Mouse (Mus musculus) MEL-GATA-1-ER (cell line): ENCODE data around the gene Wiz.
A peak's percentile ranks its signal among the peaks of the same experiment; 100 is the strongest.

Source experiments
- DNase-seq: peaks from one replicate; pipeline ENCODE4 v3.0.0-alpha.2; 2012; ENCODE audit warnings: low read depth; ENCODE audit errors: extremely low read depth

The Wiz gene

GRCm38 (mm10) chr17:32349851-32350381 lies 39.3 kb downstream of the Wiz start:
- no peak for DNase-seq

DNA sequence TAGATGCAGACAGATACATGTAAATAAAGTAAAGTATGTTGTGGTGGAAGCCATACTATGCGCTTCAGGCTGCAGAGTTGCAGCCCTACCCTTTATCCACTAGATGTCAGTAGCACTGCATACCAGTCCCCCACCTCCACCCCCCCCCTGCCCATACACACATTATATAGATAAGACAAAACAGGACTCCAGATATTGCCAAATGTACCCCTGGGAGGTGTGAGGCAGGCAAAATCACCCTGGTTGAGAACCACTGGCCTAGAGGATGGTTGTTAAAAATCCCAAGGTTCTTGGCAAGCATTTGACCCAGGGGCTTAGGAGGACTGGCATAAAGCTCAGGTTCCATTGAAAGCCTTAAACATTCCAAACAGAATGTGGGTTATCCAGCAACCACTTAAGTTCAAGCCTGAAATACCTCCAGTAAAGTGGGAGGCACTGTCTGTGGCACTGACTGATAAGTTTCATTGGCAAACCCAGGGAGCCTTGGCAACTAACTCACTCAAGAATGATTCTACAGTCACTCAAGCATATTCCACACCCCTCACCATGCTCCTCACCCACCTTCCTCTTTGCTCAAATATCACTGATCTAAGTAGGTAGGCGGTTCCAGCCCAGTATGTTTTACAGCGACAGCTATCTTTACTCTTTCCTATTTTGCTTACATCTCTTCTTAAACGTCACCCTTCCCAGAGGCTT lies 40.1 kb downstream of the Wiz start:
- peak; percentile 60 for DNase-seq

GRCm38 (mm10) chr17:32348406-32348805 lies 40.8 kb downstream of the Wiz start:
- DNase-seq, result no peak

DNA sequence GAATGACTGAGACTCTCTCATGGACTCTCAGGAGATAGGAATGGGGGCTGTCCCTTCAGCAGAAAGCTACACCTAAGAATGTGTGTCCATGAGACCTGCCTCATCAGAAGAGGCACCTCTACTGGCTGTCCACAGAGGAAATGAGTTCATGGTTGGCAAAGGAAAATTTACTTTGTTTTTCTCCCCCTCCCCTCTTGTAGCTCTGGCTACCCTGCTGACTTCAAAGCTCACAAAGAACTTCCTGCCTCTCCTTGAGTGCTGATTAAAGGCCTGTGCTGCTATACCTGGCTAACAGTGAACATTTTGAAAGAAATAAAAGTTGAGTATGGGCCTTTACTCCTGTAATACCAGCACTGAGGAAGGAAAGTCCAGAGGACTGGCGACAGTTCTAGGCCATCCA lies 48.1 kb downstream of the Wiz start:
- no peak for DNase-seq

GRCm38 (mm10) chr17:32340110-32340509 lies 49.1 kb downstream of the Wiz start:
- DNase-seq, result no peak

DNA sequence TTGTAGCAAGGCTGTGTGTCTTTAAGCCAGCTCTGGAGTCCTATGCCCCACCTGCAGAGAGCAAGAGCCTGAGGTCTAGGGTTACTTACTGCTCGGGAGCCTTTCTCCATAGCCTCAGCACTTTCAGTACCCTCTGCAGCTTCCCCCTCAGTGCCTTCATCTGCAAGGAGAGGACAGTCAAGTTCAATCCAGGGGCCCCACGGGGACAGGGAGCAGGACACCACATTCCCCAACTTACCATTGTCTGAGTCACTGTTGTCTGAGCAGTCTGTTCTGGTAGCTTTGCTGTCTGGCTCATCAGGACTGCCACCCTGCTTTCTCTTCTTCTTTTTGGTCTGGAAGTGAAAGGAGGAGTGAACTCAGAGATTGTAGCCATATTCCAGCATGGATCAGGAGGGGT lies 53.4 kb downstream of the Wiz start:
- DNase-seq, result no peak

- no peak for DNase-seq
Observed at GRCm38 (mm10) chr17:32334921-32335320, 54.3 kb downstream of the Wiz start.

GRCm38 (mm10) chr17:32333675-32334303 lies 55.5 kb downstream of the Wiz start:
- DNase-seq, result no peak

DNA sequence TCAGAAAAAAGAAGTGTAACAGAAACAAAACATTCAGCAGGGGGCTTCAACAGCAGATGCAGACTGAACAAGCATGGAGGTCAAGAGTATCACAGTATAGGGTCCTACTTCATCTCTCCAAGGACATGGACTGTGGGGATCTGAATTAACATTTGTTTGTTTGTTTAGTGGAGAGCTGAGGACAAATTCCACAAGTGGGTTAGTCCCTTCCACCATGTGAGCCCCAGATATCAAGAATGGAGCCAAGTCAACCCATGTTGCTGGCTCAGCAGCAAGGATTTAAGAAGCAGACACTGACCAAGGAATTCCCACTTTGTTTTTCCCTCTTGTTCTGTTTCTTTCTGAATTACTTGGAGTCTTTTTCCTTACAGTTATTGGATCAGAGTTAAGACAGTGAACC lies 61.7 kb downstream of the Wiz start:
- no peak for DNase-seq

- no peak for DNase-seq
Observed at GRCm38 (mm10) chr17:32322809-32323208, 66.4 kb downstream of the Wiz start.

DNA sequence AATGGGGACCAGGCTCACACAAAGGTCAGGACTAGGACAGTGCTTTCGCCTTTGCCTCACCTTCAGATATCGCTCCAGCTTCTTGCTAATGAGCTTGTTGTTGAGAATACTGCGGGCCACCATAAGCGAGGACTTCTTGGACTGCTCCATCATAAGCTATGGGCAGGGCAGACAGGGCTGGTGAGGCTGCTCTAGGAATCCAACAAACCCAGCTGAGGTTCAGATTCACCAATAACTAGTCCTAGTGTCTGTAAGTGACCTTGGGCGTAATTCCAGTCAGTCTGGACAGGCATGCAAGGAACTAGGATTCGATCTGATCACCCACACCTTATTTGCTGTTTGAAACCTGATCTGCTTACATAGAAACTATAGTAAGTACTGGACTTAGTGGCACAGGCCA lies 67.4 kb downstream of the Wiz start:
- peak; percentile 16 for DNase-seq

- no peak for DNase-seq
Observed at GRCm38 (mm10) chr17:32321390-32321734, 67.9 kb downstream of the Wiz start.

DNA sequence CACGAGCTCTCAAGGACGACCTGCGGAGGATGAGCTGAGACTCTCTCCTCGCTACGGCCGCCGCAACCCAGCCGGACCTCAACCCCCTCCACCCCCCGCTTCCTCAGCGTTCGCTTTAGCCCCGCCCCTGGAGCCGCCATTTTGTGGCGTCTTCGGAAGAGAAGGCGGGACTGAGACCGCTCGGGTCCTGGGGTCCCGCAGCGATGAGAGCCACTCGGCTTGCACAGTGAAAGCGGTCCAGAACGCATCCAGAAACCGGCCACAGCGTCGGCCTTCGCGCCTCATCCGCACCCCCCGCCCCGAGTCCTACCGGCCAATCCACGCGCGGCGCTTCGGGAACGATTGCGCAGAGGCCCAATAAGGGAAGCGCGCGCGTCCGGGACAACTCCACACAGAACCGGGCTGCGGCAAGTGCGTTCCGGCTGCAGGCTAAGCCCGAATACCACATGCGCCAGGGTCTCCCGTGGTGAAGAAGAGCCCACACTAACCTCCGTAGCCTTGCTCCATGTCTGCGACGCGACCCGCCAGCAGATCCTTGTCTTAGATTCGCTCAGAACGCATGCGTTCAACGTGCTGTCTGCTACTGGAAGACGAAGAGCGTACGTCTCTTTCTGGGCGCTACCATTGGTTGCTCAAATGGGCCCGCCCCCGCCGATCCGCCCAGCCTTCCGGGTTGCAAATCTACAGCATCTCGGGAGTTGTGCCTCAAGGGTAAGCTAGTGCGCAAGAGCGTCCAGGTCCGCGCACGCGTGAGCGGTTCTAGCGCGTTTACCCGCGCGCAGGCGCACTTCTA lies 68.4 kb downstream of the Wiz start, which contains the start of gene Akap8:
TSS of gene Akap8 (minus strand) at position 642 of the 793 bp plus-strand sequence.
- peak; percentile 98 for DNase-seq

GRCm38 (mm10) chr17:32319950-32320349 lies 69.3 kb downstream of the Wiz start:
- DNase-seq, result peak; percentile 35

DNA sequence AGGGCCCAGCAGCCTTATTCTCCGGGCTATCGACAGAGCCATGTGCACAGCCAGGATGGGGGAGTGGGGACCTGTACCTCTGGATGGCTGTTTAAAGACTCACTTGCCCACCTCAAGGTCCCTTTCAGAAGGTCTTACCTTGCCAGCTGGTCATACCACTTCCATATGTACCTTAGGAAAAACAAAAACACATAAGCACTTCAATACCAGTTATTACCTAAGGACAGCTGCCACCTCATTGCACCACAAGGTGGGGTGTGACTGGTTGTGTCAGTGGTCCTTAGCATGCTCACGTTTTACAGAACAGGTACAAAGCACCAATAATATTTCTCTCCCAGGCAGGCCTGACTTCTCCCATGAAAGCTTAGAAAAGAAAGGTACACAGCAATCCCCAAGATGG lies 71.5 kb downstream of the Wiz start:
- DNase-seq, result no peak

DNA sequence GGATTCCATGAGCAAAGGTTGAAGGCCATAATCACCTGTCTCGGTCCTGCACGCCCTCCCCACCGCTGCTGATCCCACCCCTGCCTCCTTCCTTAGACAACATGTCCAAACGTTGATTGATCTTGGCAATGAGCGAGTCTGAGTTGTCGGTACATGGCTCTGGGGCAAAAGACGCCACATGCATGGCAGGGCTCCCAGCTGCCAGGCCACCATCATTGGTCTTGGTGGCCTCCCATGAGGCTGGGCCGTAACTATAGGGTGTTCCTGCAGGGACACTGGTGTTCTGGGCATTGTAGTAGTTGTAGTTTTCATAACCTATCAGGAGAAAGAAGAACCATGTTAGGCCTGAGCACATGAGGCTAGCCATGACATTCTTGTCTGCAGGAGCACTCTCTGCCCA lies 72.2 kb downstream of the Wiz start:
- DNase-seq, result no peak

GRCm38 (mm10) chr17:32315560-32315959 lies 73.7 kb downstream of the Wiz start:
- no peak for DNase-seq

- no peak for DNase-seq
Observed at GRCm38 (mm10) chr17:32313892-32314291, 75.3 kb downstream of the Wiz start.

DNA sequence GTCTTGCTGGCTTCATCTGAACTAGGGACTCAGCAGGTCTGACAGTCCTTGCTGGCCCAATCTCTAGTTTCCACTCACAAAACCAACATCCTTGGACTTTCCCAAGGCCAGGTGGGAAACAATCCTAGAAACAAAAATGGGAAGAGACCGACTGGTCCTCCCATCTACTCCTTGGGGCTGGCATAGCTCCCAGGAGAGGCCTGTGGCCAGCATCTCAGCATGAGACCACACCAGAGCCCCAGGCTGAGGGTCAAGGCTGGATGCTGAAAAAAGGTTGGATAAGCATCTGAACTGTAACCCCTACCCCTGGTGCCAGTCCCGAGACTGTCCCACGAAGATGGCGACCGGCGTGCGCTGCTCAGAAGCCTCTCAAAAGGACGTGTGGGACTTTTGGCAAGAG lies 76.4 kb downstream of the Wiz start:
- DNase-seq, result no peak

GRCm38 (mm10) chr17:32307963-32308362 lies 81.3 kb downstream of the Wiz start:
- DNase-seq, result no peak
